Mouse (Mus musculus): ENCODE data around the gene Spaar. TPM values are rescaled to one million over a fixed set of nuclear protein-coding genes. Genes with fewer than 3 reads are reported as not detected.

Gene Spaar
- total RNA-seq (2021) (1 to 10 TPM; 4.4 to 4.8 TPM), polyA plus RNA-seq (2012; rRNA removed) (5.2 and 7.8 TPM in 2 replicates)
- long read RNA-seq, full-length matches to known transcripts = 3 of 6 reads
- long read RNA-seq, partial matches to known transcripts = 0 of 6 reads
- long read RNA-seq, other reads (novel, unspliced or antisense) = 3 of 6 reads

- peak; percentile 88 for TF ChIP-seq POLR2A (IDR thresholded peaks at IDR 0.05; ENCODE audit: insufficient read depth, low read depth, low read length)
- TF ChIP-seq CTCF (IDR thresholded peaks at IDR 0.05) = no peak
- TF ChIP-seq EP300 (IDR thresholded peaks at IDR 0.05; ENCODE audit: insufficient read depth, low read depth, low read length) = peak; percentile 95
- peak; percentile 83 to 88 for DNase-seq
- intact Hi-C loops (cut with DNase I) = no loop called here
- WGBS = 23% methylated on average over 14 of the region's 14 CpGs
- Histone ChIP-seq H3K27me3 (ENCODE audit: control insufficient read depth, insufficient read depth, low read length) (no peaks in the 10 kb centered on the region), H3K36me3 (ENCODE audit: control insufficient read depth, insufficient read depth, low read length) (no peaks in the 10 kb centered on the region), H3K9ac (ENCODE audit: low read depth, low read length) (peak within 1 kb of the TSS; percentile 58), H3K4me1 (ENCODE audit: control insufficient read depth, insufficient read depth, low read length) (peaks cover 39% of the 10 kb centered on the region), H3K4me3 (peak within 1 kb of the TSS; percentile 49), H3K27ac (peak within 1 kb of the TSS; percentile 96), H3K79me2 (replicated peaks; ENCODE audit: control insufficient read depth, insufficient read depth, low read length) (no peaks in the 10 kb centered on the region)
Measured at GRCm38 (mm10) chr4:43729794-43730550, at the start of gene Spaar. Gene Spaar (plus strand): TSS chr4:43730034.

GRCm38 (mm10) chr4:43690021-43690420, 39.8 kb upstream of the Spaar start:
- Histone ChIP-seq H3K36me3 (ENCODE audit: control insufficient read depth, insufficient read depth, low read length) (no peaks in the 10 kb centered on the region), H3K79me2 (replicated peaks; ENCODE audit: control insufficient read depth, insufficient read depth, low read length) (no peaks in the 10 kb centered on the region), H3K9ac (ENCODE audit: low read depth, low read length) (no peak overlapping the region), H3K4me1 (ENCODE audit: control insufficient read depth, insufficient read depth, low read length) (peaks cover 2% of the 10 kb centered on the region), H3K27me3 (ENCODE audit: control insufficient read depth, insufficient read depth, low read length) (no peaks in the 10 kb centered on the region), H3K27ac (no peak overlapping the region), H3K4me3 (no peak overlapping the region)
- intact Hi-C loops (cut with DNase I) = no loop called here
- TF ChIP-seq CTCF (IDR thresholded peaks at IDR 0.05) (no peak), POLR2A (IDR thresholded peaks at IDR 0.05; ENCODE audit: insufficient read depth, low read depth, low read length) (no peak), EP300 (IDR thresholded peaks at IDR 0.05; ENCODE audit: insufficient read depth, low read depth, low read length) (no peak)
- 91% methylated on average over 17 of the region's 17 CpGs for WGBS
- no peak for DNase-seq

- TF ChIP-seq EP300 (IDR thresholded peaks at IDR 0.05; ENCODE audit: insufficient read depth, low read depth, low read length) (no peak), POLR2A (IDR thresholded peaks at IDR 0.05; ENCODE audit: insufficient read depth, low read depth, low read length) (no peak), CTCF (IDR thresholded peaks at IDR 0.05) (no peak)
- intact Hi-C loops (cut with DNase I) = no loop called here
- no peak for DNase-seq
- WGBS = 66% methylated on average over 5 of the region's 5 CpGs
- Histone ChIP-seq H3K4me1 (ENCODE audit: control insufficient read depth, insufficient read depth, low read length) (peaks cover 6% of the 10 kb centered on the region), H3K9ac (ENCODE audit: low read depth, low read length) (no peak overlapping the region), H3K4me3 (no peak overlapping the region), H3K27me3 (ENCODE audit: control insufficient read depth, insufficient read depth, low read length) (no peaks in the 10 kb centered on the region), H3K79me2 (replicated peaks; ENCODE audit: control insufficient read depth, insufficient read depth, low read length) (no peaks in the 10 kb centered on the region), H3K27ac (no peak overlapping the region), H3K36me3 (ENCODE audit: control insufficient read depth, insufficient read depth, low read length) (no peaks in the 10 kb centered on the region)
Measured at GRCm38 (mm10) chr4:43691026-43691425, 38.8 kb upstream of the Spaar start.

GRCm38 (mm10) chr4:43693806-43694241, 36.0 kb upstream of the Spaar start:
- peaks cover 6% of the 10 kb centered on the region for H3K4me1 ChIP-seq (ENCODE audit: control insufficient read depth, insufficient read depth, low read length)
- intact Hi-C loops (cut with DNase I) = no loop called here
- peak in 1 of 2 experiments; percentile 57 for DNase-seq
- no peak for TF ChIP-seq EP300 (IDR thresholded peaks at IDR 0.05; ENCODE audit: insufficient read depth, low read depth, low read length)
- TF ChIP-seq CTCF (IDR thresholded peaks at IDR 0.05) = no peak
- TF ChIP-seq POLR2A (IDR thresholded peaks at IDR 0.05; ENCODE audit: insufficient read depth, low read depth, low read length) = no peak
- H3K79me2 ChIP-seq (replicated peaks; ENCODE audit: control insufficient read depth, insufficient read depth, low read length) = no peaks in the 10 kb centered on the region
- no peak overlapping the region for H3K27ac ChIP-seq
- no peak overlapping the region for H3K4me3 ChIP-seq
- WGBS = 54% methylated on average over 5 of the region's 5 CpGs
- H3K27me3 ChIP-seq (ENCODE audit: control insufficient read depth, insufficient read depth, low read length) = no peaks in the 10 kb centered on the region
- no peak overlapping the region for H3K9ac ChIP-seq (ENCODE audit: low read depth, low read length)
- H3K36me3 ChIP-seq (ENCODE audit: control insufficient read depth, insufficient read depth, low read length) = no peaks in the 10 kb centered on the region

GRCm38 (mm10) chr4:43694439-43695248, 35.2 kb upstream of the Spaar start:
- no peak overlapping the region for H3K27ac ChIP-seq
- no peaks in the 10 kb centered on the region for H3K27me3 ChIP-seq (ENCODE audit: control insufficient read depth, insufficient read depth, low read length)
- no peaks in the 10 kb centered on the region for H3K79me2 ChIP-seq (replicated peaks; ENCODE audit: control insufficient read depth, insufficient read depth, low read length)
- intact Hi-C loops (cut with DNase I) = no loop called here
- no peak overlapping the region for H3K4me3 ChIP-seq
- no peak for TF ChIP-seq POLR2A (IDR thresholded peaks at IDR 0.05; ENCODE audit: insufficient read depth, low read depth, low read length)
- TF ChIP-seq EP300 (IDR thresholded peaks at IDR 0.05; ENCODE audit: insufficient read depth, low read depth, low read length) = no peak
- no peak for TF ChIP-seq CTCF (IDR thresholded peaks at IDR 0.05)
- no peak overlapping the region for H3K9ac ChIP-seq (ENCODE audit: low read depth, low read length)
- DNase-seq = no peak
- H3K4me1 ChIP-seq (ENCODE audit: control insufficient read depth, insufficient read depth, low read length) = peaks cover 6% of the 10 kb centered on the region
- 82% methylated on average over 1 of the region's 1 CpGs for WGBS
- H3K36me3 ChIP-seq (ENCODE audit: control insufficient read depth, insufficient read depth, low read length) = no peaks in the 10 kb centered on the region
